Mouse (Mus musculus): ENCODE data around the gene Scamp3.

GRCm38 (mm10) chr3:89199839-89200238, 22.6 kb downstream of the Scamp3 start:
- TF ChIP-seq POLR2A (IDR thresholded peaks at IDR 0.05; ENCODE audit: borderline replicate concordance, low read depth, low read length) (no peak), CTCF (IDR thresholded peaks at IDR 0.05; ENCODE audit: low read depth, low read length) (no peak)

Data from bone marrow macrophage, adult 2 months (primary cell).